Mouse (Mus musculus) stomach, embryonic 14.5 days (tissue): ENCODE measurements around the gene Sohlh1. TPM values are rescaled to one million over a fixed set of nuclear protein-coding genes. Genes with fewer than 3 reads are reported as not detected.
"Not testable (repeated sequence)": the region's sequence is repeated elsewhere in the genome, so short reads cannot be mapped to it uniquely, and the experiment has no call there.

Experiments
- ATAC-seq: fragments of 200-750 bp; cut with Nextera tagmentation; 2 replicates; pipeline ENCODE4 v1.8.0; 2017; ENCODE audit warnings: low read depth, moderate TSS enrichment; ENCODE audit not compliant: insufficient number of reproducible peaks, insufficient read depth, low FRiP score
- H3K27ac ChIP-seq: fragments of 300-500 bp; sonication (generic); 2 replicates; pipeline ENCODE4 v1.5.1; 2014; ENCODE audit warnings: mild to moderate bottlenecking, low read length, moderate library complexity, mixed read lengths
- H3K27me3 ChIP-seq: fragments of 300-500 bp; sonication (generic); 2 replicates; pipeline ENCODE4 v1.6.1; 2014; ENCODE audit warnings: low read length, control low read depth, mixed read lengths; ENCODE audit not compliant: control insufficient read depth, insufficient read depth
- H3K36me3 ChIP-seq: fragments of 300-500 bp; sonication (generic); 2 replicates; pipeline ENCODE4 v1.6.1; 2014; ENCODE audit warnings: mild to moderate bottlenecking, control low read depth, low read length, moderate library complexity, mixed read lengths; ENCODE audit not compliant: control insufficient read depth, insufficient read depth
- H3K4me1 ChIP-seq: fragments of 300-500 bp; sonication (generic); 2 replicates; pipeline ENCODE4 v1.6.1; 2014; ENCODE audit warnings: low read length, control low read depth, mixed read lengths; ENCODE audit not compliant: control insufficient read depth, insufficient read depth
- H3K4me2 ChIP-seq: fragments of 300-500 bp; sonication (generic); replicated peaks from 2 replicates; pipeline ENCODE4 v1.6.1; 2014; ENCODE audit warnings: low read depth, low read length, control low read depth
- H3K4me3 ChIP-seq: fragments of 300-500 bp; sonication (generic); 2 replicates; pipeline ENCODE4 v1.5.1; 2014; ENCODE audit warnings: low read depth, low read length, control low read depth
- H3K9ac ChIP-seq: fragments of 300-500 bp; sonication (generic); replicated peaks from 2 replicates; pipeline ENCODE4 v1.6.1; 2014; ENCODE audit warnings: low read depth, mild to moderate bottlenecking, control low read depth, low read length, moderate library complexity, mixed read lengths
- H3K9me3 ChIP-seq: fragments of 300-500 bp; sonication (generic); 2 replicates; pipeline ENCODE4 v1.6.1; 2016; ENCODE audit warnings: low read depth, low read length, control low read depth; ENCODE audit not compliant: control insufficient read depth
- WGBS: fragments of 180-500 bp; shearing (Covaris S2); extraction: QIAGEN DNeasy Blood & Tissue Kit; methylation state at CpG from one replicate; pipeline ENCODE4 v1.1.7; 2014; 5-methylcytosine and 5-hydroxymethylcytosine counted together
- polyA plus RNA-seq: library from polyadenylated mRNA; unstranded; fragments of >200 nt; fragmentation: Nextera tagmentation; extraction: Ambion mirVana; gene quantifications from 2 replicates; pipeline ENCODE4 v1.2.1, GENCODE M21; 2014

The Sohlh1 gene
- polyA plus RNA-seq, 1 experiment from 2014 or later: not detected

- ATAC-seq: no peak
- no peaks in the 10 kb centered on the region for H3K36me3 ChIP-seq
- H3K9ac ChIP-seq: no peak overlapping the region
- no peak overlapping the region for H3K4me2 ChIP-seq
- H3K27me3 ChIP-seq: no peaks in the 10 kb centered on the region
- H3K4me3 ChIP-seq: no peak overlapping the region
- no peaks in the 10 kb centered on the region for H3K4me1 ChIP-seq
- WGBS: 73% methylated on average over 8 of the region's 8 CpGs
- H3K27ac ChIP-seq: no peak overlapping the region
- no peaks in the 10 kb centered on the region for H3K9me3 ChIP-seq
These were observed 18.6 kb downstream of the Sohlh1 start for GRCm38 (mm10) chr2:25828344-25828947.

GRCm38 (mm10) chr2:25824751-25825150 lies 22.3 kb downstream of the Sohlh1 start:
- no peak overlapping the region for H3K4me2 ChIP-seq
- no peak overlapping the region for H3K4me3 ChIP-seq
- H3K27ac ChIP-seq: no peak overlapping the region
- 88% methylated on average over 3 of the region's 3 CpGs for WGBS
- no peaks in the 10 kb centered on the region for H3K4me1 ChIP-seq
- no peak for ATAC-seq
- H3K9me3 ChIP-seq: no peaks in the 10 kb centered on the region
- no peaks in the 10 kb centered on the region for H3K36me3 ChIP-seq
- H3K9ac ChIP-seq: no peak overlapping the region
- H3K27me3 ChIP-seq: no peaks in the 10 kb centered on the region

- Histone ChIP-seq H3K27me3 (no peaks in the 10 kb centered on the region), H3K27ac (no peak within 1 kb of the TSS), H3K36me3 (no peaks in the 10 kb centered on the region), H3K9me3 (no peaks in the 10 kb centered on the region), H3K4me2 (no peak within 1 kb of the TSS), H3K9ac (no peak within 1 kb of the TSS), H3K4me3 (no peak within 1 kb of the TSS), H3K4me1 (no peaks in the 10 kb centered on the region)
- WGBS: 81% methylated on average over 1 of the region's 1 CpGs
- ATAC-seq: no peak
These were observed 24.2 kb downstream of the Sohlh1 start, which contains the start of gene Lcn9 for GRCm38 (mm10) chr2:25822806-25823205. TSS of gene Lcn9 (plus strand) at chr2:25823153.

GRCm38 (mm10) chr2:25815748-25816147 lies 31.3 kb downstream of the Sohlh1 start, which contains the start of gene Glt6d1:
TSS of gene Glt6d1 (minus strand) at chr2:25815848.
- not testable (repeated sequence) for H3K36me3 ChIP-seq, H3K27ac ChIP-seq, H3K4me2 ChIP-seq, H3K27me3 ChIP-seq, H3K4me1 ChIP-seq, ATAC-seq, H3K4me3 ChIP-seq, H3K9ac ChIP-seq, H3K9me3 ChIP-seq
- 77% methylated on average over 1 of the region's 1 CpGs for WGBS

- Histone ChIP-seq H3K27me3 (no peaks in the 10 kb centered on the region), H3K27ac (no peak overlapping the region), H3K4me1 (no peaks in the 10 kb centered on the region), H3K9me3 (no peaks in the 10 kb centered on the region), H3K4me3 (no peak overlapping the region), H3K36me3 (no peaks in the 10 kb centered on the region), H3K4me2 (no peak overlapping the region), H3K9ac (no peak overlapping the region)
- 79% methylated on average over 5 of the region's 5 CpGs for WGBS
- ATAC-seq: no peak
These were observed 33.7 kb downstream of the Sohlh1 start for GRCm38 (mm10) chr2:25813364-25813763.

GRCm38 (mm10) chr2:25811711-25812110 lies 35.3 kb downstream of the Sohlh1 start:
- H3K4me1 ChIP-seq: no peaks in the 10 kb centered on the region
- H3K4me2 ChIP-seq: no peak overlapping the region
- H3K27me3 ChIP-seq: no peaks in the 10 kb centered on the region
- no peak overlapping the region for H3K9ac ChIP-seq
- WGBS: 78% methylated on average over 2 of the region's 2 CpGs
- H3K36me3 ChIP-seq: no peaks in the 10 kb centered on the region
- H3K27ac ChIP-seq: no peak overlapping the region
- H3K9me3 ChIP-seq: no peaks in the 10 kb centered on the region
- no peak for ATAC-seq
- no peak overlapping the region for H3K4me3 ChIP-seq

- no peak overlapping the region for H3K27ac ChIP-seq
- no peaks in the 10 kb centered on the region for H3K36me3 ChIP-seq
- no peaks in the 10 kb centered on the region for H3K27me3 ChIP-seq
- 47% methylated on average over 5 of the region's 5 CpGs for WGBS
- H3K4me1 ChIP-seq: no peaks in the 10 kb centered on the region
- no peaks in the 10 kb centered on the region for H3K9me3 ChIP-seq
- H3K4me3 ChIP-seq: no peak overlapping the region
- H3K9ac ChIP-seq: no peak overlapping the region
- H3K4me2 ChIP-seq: no peak overlapping the region
- ATAC-seq: no peak
These were observed 49.0 kb downstream of the Sohlh1 start for GRCm38 (mm10) chr2:25798065-25798464.

GRCm38 (mm10) chr2:25797635-25798034 lies 49.4 kb downstream of the Sohlh1 start:
- no peaks in the 10 kb centered on the region for H3K4me1 ChIP-seq
- no peak for ATAC-seq
- H3K4me2 ChIP-seq: no peak overlapping the region
- no peak overlapping the region for H3K9ac ChIP-seq
- no peak overlapping the region for H3K4me3 ChIP-seq
- no peaks in the 10 kb centered on the region for H3K36me3 ChIP-seq
- 22% methylated on average over 2 of the region's 2 CpGs for WGBS
- H3K9me3 ChIP-seq: no peaks in the 10 kb centered on the region
- no peaks in the 10 kb centered on the region for H3K27me3 ChIP-seq
- no peak overlapping the region for H3K27ac ChIP-seq
